Mouse (Mus musculus) megakaryocyte, embryonic 14.5 days (primary cell): ENCODE measurements around the gene Bckdhb.

ENCODE experiments used
- FLI1 ChIP-seq: IDR thresholded peaks from 2 replicates; pipeline ENCODE4 v1.6.1; 2012; ENCODE audit warnings: low read length, inconsistent platforms, mixed read lengths
- GATA1 ChIP-seq: IDR thresholded peaks from 3 replicates; pipeline ENCODE4 v1.6.1; 2012; ENCODE audit warnings: mixed read lengths, low read length, inconsistent platforms, borderline replicate concordance

DNA sequence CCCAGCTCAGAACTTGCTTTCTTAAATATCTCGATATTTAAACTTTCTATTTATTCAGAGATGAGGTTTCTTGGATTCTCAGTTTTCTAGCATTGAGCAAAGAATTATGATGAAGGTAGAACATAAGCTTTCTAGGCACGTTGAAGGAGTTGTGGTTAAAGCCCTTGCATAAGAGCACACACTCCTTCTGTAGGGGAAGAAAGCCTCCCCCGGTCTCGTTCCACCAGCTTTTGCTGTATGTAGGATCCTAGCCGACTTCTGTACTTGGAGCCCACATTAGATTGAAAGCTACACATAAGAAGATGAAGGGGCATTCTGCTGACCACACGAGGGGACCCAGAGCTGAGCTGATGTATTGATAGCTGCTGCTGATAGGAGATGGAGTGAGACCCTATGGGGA lies 106.5 kb downstream of the Bckdhb start:
- TF ChIP-seq GATA1 (no peak), FLI1 (no peak)
